Mouse (Mus musculus) adrenal gland, adult (tissue): Measurements from ENCODE around the gene Corin.

Source experiments
- DNase-seq, 2 experiments: peaks; one replicate each; pipeline ENCODE4 v3.0.0; 2022 to 2023; ENCODE audit warnings: low spot score in 1 of 2; ENCODE audit not compliant: inconsistent age in 2 of 2

The Corin gene

GRCm38 (mm10) chr5:72503531-72504523, at the start of gene Corin:
Gene Corin, minus strand, starts transcription at chr5:72504473.
- DNase-seq, result peak in 1 of 2 experiments; percentile 23

- DNase-seq, result no peak
Measured at GRCm38 (mm10) chr5:72551209-72551608, 46.9 kb upstream of the Corin start.

GRCm38 (mm10) chr5:72528896-72529295, 24.6 kb upstream of the Corin start:
- peak; percentile 43 to 76 for DNase-seq

- DNase-seq, result no peak
Measured at GRCm38 (mm10) chr5:72513808-72514207, 9.5 kb upstream of the Corin start.

GRCm38 (mm10) chr5:72505740-72506139, 1.5 kb upstream of the Corin start:
- peak in 1 of 2 experiments; percentile 51 for DNase-seq

GRCm38 (mm10) chr5:72502778-72503177, 1.5 kb downstream of the Corin start:
- no peak for DNase-seq

GRCm38 (mm10) chr5:72501763-72502162, 2.5 kb downstream of the Corin start:
- no peak for DNase-seq

GRCm38 (mm10) chr5:72498271-72498670, 6.0 kb downstream of the Corin start:
- DNase-seq, result peak; percentile 9 to 28

- no peak for DNase-seq
Measured at GRCm38 (mm10) chr5:72496756-72497155, 7.5 kb downstream of the Corin start.

GRCm38 (mm10) chr5:72493906-72494305, 10.4 kb downstream of the Corin start:
- no peak for DNase-seq

- no peak for DNase-seq
Measured at GRCm38 (mm10) chr5:72491232-72491631, 13.0 kb downstream of the Corin start.

GRCm38 (mm10) chr5:72480456-72480855, 23.8 kb downstream of the Corin start:
- DNase-seq, result no peak

GRCm38 (mm10) chr5:72472317-72473009, 31.8 kb downstream of the Corin start:
- DNase-seq, result no peak

GRCm38 (mm10) chr5:72471746-72472145, 32.5 kb downstream of the Corin start:
- no peak for DNase-seq

- no peak for DNase-seq
Measured at GRCm38 (mm10) chr5:72464932-72465331, 39.3 kb downstream of the Corin start.

- no peak for DNase-seq
Measured at GRCm38 (mm10) chr5:72459374-72460112, 44.7 kb downstream of the Corin start.

GRCm38 (mm10) chr5:72453690-72454089, 50.6 kb downstream of the Corin start:
- DNase-seq, result no peak

- no peak for DNase-seq
Measured at GRCm38 (mm10) chr5:72453176-72453575, 51.1 kb downstream of the Corin start.

- no peak for DNase-seq
Measured at GRCm38 (mm10) chr5:72452750-72453149, 51.5 kb downstream of the Corin start.

- no peak for DNase-seq
Measured at GRCm38 (mm10) chr5:72448846-72449245, 55.4 kb downstream of the Corin start.

GRCm38 (mm10) chr5:72446104-72446503, 58.2 kb downstream of the Corin start:
- DNase-seq, result no peak
